Mouse (Mus musculus) heart, postnatal 25 days (tissue): ENCODE measurements at regions not wholly inside any gene's neighbourhood (a gene's known extent, or its start where the extent isn't known, plus 50 kb on each side); places are given as distances from the start of the nearest gene placed in this dataset.

Experiments used
- DNase-seq: peaks from one replicate; pipeline ENCODE4 v3.0.0; 2022; ENCODE audit warnings: low spot score
- intact Hi-C: fragments of 180-260 bp; cut with DNase I; formaldehyde crosslinking; loops from one replicate; pipeline ENCODE4 v1.15.1; 2025

DNA sequence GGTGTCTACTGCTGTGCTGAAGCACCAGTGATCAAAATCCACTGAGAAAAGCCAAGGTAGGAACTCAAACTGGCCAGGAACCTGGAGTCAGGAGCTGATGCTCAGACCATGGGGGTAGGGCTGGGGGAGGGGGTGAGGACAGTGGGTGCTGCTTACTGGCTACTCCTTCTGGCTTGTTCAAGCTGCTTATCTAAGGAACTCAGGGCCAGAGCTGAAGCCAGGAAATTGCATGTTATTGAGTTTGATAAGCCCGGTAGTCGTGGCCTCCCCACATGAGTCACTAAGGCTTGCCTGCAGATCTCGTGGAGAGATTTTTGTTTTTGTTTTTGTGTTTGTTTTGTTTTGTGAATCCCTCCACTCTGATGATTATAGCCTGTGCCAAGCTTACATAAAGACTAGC lies 65.9 kb downstream of the Tmem215 start:
- intact Hi-C loops: no loop called here
- no peak for DNase-seq

DNA sequence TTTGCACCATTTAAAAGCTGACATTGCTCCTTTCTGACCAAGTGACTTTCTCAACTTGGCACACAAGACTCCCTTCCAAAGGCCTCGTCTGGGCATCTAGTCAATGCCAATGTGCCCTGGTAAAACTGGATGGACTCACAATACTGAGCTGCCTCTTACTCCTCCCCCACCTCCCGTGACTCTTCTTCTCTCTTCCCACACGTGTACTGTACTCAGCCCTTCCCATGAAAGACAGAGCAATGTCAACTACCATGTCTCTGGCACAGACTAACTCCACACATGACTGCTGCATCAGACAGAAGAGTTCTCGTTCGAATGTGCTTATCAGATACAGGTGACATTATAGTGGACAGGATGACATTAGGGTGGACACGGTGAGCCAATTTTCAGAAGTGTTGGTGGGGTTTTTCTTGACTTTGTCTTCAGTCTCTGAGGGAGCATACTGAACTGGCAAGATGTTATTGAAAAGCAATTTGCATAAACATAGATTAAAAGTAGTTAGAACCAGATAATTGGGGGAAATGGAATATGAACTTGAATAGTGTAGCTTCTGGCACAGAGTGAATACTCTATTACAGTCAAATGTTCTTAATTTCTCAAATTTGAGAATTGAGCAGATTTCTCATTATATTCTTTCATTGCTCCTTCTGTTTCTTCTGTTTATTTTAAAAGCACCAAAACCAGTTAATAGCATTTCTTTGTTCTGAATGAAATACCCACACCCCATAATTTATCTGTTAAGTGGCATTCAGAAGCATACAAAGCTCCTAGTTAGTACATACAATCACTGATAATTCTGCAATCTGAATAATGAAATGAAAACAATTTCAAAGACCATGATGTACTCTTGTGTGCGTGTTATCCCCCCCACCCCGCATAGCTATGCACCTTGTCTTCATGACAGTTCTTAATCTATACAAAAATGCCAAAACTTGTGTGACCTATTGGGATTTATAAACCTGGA lies 71.4 kb downstream of the Tmem215 start:
- no peak for DNase-seq
- intact Hi-C loops: no loop called here

DNA sequence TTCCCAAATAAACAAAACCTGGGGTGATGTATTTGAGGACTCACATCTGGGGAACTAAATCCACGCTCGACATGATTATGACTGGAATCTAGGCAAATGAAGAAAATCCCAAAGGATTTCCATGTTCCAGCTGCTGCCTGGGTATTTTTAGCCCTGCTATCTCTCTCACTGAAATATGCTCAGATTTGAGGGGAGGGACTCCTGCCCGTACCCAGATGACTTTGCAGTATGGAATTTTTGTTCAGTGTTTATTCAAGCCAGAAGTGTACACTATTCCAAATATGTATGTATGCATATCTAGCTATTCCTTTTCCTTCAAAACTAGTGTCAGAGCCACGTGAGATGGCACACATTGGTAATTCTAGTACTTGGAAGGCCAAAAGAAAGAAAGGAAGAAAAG lies 72.1 kb downstream of the Tmem215 start:
- intact Hi-C loops: no loop called here
- DNase-seq: no peak

DNA sequence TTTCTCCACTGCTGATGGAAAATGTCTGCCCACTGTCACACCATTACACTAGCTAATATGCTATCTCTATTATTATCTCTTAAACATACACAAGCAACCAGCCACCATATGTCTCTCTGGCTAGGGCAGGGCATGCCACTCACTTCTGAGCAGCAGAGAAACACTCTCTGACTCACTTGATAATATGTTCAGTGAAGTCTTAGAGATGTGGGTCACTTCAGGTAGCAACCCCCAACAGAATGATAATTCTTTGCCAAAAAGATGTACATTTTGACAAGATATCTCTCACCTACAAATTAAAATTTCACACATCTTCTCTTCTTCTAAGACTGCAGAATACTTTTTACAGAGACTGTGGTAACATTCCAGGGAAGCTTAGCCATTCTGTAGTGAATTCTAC lies 72.8 kb downstream of the Tmem215 start:
- no peak for DNase-seq
- intact Hi-C loops: no loop called here

DNA sequence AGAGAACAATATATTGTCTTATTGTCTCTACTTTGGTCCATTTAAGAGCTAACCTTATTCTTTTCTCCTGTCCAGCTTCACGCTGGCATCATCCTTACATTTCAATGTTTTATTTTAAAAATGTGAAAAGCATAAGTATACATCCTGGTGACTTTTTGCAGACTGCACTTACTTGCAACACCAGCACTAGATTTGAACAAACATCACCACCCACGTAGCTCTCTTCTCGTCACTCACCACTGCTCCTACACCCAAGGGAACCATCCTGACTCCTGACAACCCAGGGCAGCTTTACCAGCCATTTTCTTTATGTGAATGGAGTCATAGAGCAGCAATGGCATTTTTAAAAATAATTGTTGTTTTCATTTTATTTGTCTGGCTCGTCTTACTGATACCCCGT lies 73.7 kb downstream of the Tmem215 start:
- DNase-seq: no peak
- intact Hi-C loops: no loop called here

DNA sequence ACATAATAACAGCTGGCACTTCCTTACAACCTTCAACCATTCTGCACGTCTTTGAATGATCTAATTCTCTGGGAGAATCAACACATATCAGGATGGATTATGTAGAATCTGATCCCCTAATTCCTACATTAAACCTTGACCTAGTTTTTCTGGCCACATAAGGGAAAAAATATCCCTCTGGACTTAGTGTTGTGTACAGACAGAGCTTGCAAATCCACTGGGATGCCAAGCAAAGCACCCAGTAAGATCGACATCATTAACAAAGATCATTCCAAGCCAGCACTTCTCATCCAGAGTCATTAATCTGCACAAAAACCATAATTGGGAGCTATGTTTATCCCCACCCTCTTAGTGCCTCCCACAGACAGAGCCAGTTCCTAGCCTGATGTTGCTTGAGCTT lies 87.8 kb downstream of the Tmem215 start:
- intact Hi-C loops: no loop called here

DNA sequence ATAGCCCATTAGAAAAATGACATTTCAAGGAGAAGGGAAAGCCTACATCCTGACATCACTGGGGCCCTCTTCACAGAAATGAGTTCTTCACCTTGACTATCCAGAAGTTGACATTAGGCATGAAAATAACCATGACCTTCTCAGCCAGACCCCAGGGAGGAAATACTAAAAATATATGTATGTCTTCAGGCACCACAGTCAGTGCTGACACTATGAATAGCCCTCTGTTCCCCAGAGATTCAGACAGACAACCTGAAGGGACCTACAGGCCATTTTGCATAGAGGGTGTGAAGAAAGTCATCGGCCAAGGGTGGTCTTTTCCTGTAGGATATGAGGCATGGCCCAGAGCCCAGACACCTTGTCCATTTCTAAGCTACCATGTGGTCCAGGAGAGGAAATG lies 101.3 kb downstream of the Tmem215 start:
- intact Hi-C loops: no loop called here
- DNase-seq: no peak

More for the DNA sequence above, 87.8 kb downstream of the Tmem215 start:
- no peak for DNase-seq

DNA sequence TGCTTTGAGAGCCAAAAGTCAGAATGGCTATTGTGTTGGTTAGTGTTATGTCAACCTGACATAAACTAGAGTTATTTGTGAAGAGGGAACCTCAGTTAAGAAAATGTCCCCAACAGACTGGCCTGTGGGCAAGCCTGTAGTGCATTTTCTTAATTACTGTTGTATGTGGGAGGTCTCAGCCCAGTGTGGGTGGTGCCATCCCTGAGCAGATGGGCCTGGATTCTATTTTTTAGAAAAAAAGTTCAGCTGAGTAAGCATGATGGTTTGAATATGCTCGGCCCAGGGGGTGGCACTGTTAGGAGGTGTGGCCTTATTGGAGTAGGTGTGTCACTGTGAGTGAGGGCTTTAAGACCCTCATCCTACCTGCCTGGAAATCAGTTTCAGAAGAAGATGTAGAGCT lies 104.0 kb downstream of the Tmem215 start:
- intact Hi-C loops: no loop called here
- no peak for DNase-seq

DNA sequence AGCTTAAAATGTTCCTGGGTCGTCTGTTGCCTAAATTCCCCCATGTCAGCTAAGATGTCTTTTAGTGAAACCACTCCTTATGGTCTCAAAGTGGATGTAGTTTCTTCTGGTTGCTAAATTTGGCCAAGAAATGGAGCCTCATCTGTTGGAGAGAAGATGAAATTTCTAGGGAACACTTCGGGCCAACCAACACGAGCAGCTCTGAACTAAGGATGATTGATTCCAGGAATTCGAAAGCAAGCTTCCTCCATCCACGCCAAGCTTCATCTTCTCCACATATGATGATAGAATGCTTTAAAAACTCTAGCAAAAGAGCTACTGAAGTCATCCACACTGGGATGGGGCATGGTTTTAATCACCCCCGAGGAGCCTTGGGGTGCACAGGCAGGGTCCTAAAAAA lies 112.5 kb downstream of the Tmem215 start:
- no peak for DNase-seq
- intact Hi-C loops: no loop called here

DNA sequence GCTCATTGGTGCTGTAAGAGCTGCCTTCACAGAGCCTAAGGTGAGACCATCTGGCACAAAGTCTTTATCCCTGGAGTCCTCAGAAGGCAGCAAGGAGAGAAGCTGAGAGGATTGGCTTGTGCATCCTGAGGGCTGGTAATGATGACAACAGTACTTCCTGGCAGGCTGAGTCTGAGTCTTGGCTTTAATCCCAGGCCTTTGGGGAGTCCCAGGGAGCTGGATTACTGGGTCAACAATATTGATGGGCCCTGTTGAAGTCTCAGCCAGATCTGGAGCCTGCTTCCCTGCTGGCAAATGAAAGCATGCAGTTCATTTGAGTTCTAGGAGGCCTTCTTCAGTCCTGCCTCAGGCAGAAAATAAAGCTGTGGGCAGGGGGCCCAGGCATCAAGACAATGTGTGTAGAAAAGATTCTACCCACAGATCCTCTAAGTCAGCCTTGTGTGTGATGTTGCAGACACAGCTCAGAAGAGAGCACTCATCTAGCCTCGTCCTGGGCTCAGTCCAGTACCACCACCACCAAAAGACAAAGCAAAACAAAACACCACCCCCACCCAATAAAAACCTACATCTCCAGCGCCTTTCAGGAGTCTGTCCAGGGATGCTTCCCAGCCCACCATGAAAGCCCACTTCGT lies 113.1 kb downstream of the Tmem215 start:
- DNase-seq: peak; percentile 17
- intact Hi-C loops: no loop called here

DNA sequence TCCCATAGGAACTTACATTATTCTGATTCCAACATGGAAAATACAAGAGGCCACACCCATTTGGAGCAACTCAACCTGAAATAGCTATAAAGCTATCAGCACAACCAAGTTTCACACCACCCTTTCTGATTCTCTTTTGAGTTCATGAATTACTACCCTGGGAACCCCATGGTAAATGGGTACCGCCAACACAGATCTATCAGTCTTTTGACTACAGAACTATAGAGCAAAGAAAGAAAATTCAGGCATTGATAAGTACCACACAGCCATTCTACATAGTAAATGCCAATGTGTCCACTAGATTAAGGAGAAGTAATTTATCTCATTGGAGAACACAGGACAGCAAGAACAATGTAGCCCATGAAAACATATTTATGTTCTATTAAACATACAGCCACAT lies 114.1 kb downstream of the Tmem215 start:
- no peak for DNase-seq
- intact Hi-C loops: no loop called here

DNA sequence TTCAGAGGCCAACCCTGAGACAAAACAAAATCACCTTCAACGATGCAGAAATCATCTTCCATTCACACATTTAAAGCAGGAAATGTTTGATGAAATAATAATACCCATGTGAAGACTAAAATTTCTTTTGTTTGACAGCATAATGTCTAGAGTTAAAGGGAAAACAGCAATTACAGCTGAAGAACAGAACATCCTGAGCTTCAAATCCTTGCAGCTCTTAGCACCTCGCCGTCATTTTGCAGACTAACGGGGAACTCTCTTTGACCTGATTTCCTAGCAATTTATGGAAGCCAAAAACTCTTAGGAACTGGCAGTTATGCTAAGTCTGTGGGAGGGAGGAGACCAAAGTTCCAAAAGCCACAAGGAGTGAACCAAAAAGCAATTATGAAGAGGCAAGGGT lies 115.3 kb downstream of the Tmem215 start:
- intact Hi-C loops: no loop called here
- no peak for DNase-seq

DNA sequence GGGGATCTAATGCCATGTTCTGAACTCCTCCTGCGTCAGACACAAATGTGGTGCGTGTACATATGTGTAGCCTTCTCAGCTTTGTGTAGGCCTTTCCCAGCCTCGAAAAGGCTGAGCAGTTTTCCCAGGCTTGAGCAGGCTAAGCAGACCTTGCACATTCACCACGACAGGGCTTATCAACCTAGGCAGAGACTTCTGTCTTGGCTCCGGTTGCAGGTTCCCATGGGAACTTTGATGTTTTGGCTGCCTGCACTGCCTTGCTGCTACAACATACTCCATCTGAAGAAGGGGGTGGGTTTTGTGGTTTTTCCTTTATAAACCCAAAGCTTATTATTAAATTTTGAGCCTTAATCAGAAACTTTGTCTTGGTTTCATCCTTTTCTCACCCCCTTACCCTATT lies 109.2 kb downstream of the Aptx start:
- no peak for DNase-seq
- intact Hi-C loops: no loop called here

DNA sequence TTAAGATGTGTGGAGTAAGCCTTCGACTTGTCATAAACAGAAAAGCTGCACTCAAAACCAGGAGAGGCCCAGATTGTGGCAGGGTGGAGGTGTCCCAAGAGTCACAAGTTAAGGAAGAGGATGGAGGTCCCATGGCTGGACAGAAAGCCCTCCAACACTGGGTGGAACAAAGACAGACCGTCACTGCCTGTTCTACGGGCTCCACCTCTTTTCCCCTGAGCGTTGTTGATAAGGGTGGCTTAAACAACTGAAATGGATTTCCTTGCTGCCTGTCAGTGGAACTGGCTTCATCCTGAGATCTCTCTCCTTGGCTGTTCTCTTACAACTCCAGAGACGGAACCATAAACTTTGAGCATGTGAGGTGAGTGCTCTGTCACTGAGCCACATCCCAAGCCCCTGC lies 78.0 kb downstream of the Aptx start:
- intact Hi-C loops: no loop called here
- DNase-seq: no peak

DNA sequence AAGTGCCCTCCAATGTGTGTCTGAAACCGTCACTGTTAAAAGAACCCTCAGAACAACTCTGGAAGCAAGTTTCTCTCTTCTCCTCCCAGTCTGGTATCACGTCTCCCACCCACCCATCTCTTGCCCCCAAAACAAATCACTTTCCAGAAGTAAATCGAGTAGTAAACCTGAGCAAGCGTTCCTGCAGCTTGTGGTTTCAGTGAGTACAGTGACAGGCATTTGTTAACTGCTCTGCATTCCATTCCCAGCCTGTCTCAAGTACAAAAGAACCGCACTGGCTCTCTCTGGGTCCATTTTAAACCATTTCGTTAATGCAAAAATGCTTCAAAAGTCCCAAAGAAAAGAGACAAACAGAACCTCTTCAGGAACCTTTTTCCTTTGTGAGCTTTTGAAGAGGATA lies 77.1 kb downstream of the Aptx start:
- intact Hi-C loops: no loop called here

More for the DNA sequence above, 77.1 kb downstream of the Aptx start:
- DNase-seq: no peak
